Mouse (Mus musculus) right cerebral cortex, adult 2 months (tissue): ENCODE measurements at regions not wholly inside any gene's neighbourhood (a gene's known extent, or its start where the extent isn't known, plus 50 kb on each side); places are given as distances from the start of the nearest gene placed in this dataset.

Experiments
- DNase-seq, 2 experiments: peaks; one replicate each; pipeline ENCODE4 v3.0.0; 2021 to 2022; ENCODE audit warnings: low spot score in 2 of 2

GRCm38 (mm10) chr17:39832900-39833299, 117.4 kb upstream of the Esp38 start:
- DNase-seq, result peak; percentile 11 to 47
